Mouse (Mus musculus): Measurements from ENCODE around the gene Olfr704. TPM values are rescaled to one million over a fixed set of nuclear protein-coding genes. Genes with fewer than 3 reads are reported as not detected.

Olfr704 gene
- polyA plus RNA-seq (2012; rRNA removed) = not detected in 2 replicates

GRCm38 (mm10) chr7:106862885-106863284, at the start of gene Olfr704:
Gene Olfr704 (plus strand): TSS chr7:106863185.

GRCm38 (mm10) chr7:106813829-106814228, 49.2 kb upstream of the Olfr704 start, which contains the start of gene Olfr701:
Gene Olfr701 (plus strand): TSS chr7:106814129.

GRCm38 (mm10) chr7:106833793-106834192, 29.2 kb upstream of the Olfr704 start, which contains the start of gene Olfr702:
Gene Olfr702 (minus strand): TSS chr7:106833893.

GRCm38 (mm10) chr7:106843060-106843459, 19.9 kb upstream of the Olfr704 start, which contains the start of gene Olfr703:
Gene Olfr703 (plus strand): TSS chr7:106843360.

GRCm38 (mm10) chr7:106876791-106877190, 13.8 kb downstream of the Olfr704 start, which contains the start of gene Olfr705:
Gene Olfr705 (minus strand): TSS chr7:106876891.

GRCm38 (mm10) chr7:106888062-106888461, 25.1 kb downstream of the Olfr704 start, which contains the start of gene Olfr706:
Gene Olfr706 (minus strand): TSS chr7:106888162.

GRCm38 (mm10) chr7:106901141-106901540, 38.2 kb downstream of the Olfr704 start, which contains the start of gene Olfr707:
Gene Olfr707 (minus strand): TSS chr7:106901241.

GRCm38 (mm10) chr7:106907676-106908075, 44.7 kb downstream of the Olfr704 start, which contains the start of gene Olfr1532-ps1:
Gene Olfr1532-ps1 (plus strand): TSS chr7:106908001.

Other genes with a start within 250 kb of the Olfr704 start
- gene Olfr693, start 182.6 kb upstream of the Olfr704 start, polyA plus RNA-seq (2012; rRNA removed) = not detected in 2 replicates
- not detected in 2 replicates for gene Olfr694, start 171.4 kb upstream of the Olfr704 start, polyA plus RNA-seq (2012; rRNA removed)
- gene Olfr695, start 146.8 kb upstream of the Olfr704 start, polyA plus RNA-seq (2012; rRNA removed) = not detected in 2 replicates
- not detected in 2 replicates for gene Olfr697, start 120.7 kb upstream of the Olfr704 start, polyA plus RNA-seq (2012; rRNA removed)
- not detected in 2 replicates for gene Olfr698, start 107.8 kb upstream of the Olfr704 start, polyA plus RNA-seq (2012; rRNA removed)
- not detected in 2 replicates for gene Olfr699, start 70.0 kb upstream of the Olfr704 start, polyA plus RNA-seq (2012; rRNA removed)
- not detected in 2 replicates for gene Olfr700, start 54.4 kb upstream of the Olfr704 start, polyA plus RNA-seq (2012; rRNA removed)
- gene Olfr701, start 49.1 kb upstream of the Olfr704 start, polyA plus RNA-seq (2012; rRNA removed) = 0.15 TPM in 1 of 2 replicates, not detected in the other
- gene Olfr702, start 29.3 kb upstream of the Olfr704 start, polyA plus RNA-seq (2012; rRNA removed) = not detected in 2 replicates
- not detected in 2 replicates for gene Olfr703, start 19.8 kb upstream of the Olfr704 start, polyA plus RNA-seq (2012; rRNA removed)
- gene Olfr705, start 13.7 kb downstream of the Olfr704 start, polyA plus RNA-seq (2012; rRNA removed) = not detected in 2 replicates
- gene Olfr706, start 25.0 kb downstream of the Olfr704 start, polyA plus RNA-seq (2012; rRNA removed) = not detected in 2 replicates
- gene Olfr707, start 38.1 kb downstream of the Olfr704 start, polyA plus RNA-seq (2012; rRNA removed) = not detected in 2 replicates
- gene Olfr1532-ps1, start 44.8 kb downstream of the Olfr704 start, polyA plus RNA-seq (2012; rRNA removed) = not detected in 2 replicates
- not detected in 2 replicates for gene Olfr709-ps1, start 69.0 kb downstream of the Olfr704 start, polyA plus RNA-seq (2012; rRNA removed)
- not detected in 2 replicates for gene Olfr710, start 85.1 kb downstream of the Olfr704 start, polyA plus RNA-seq (2012; rRNA removed)
- not detected in 2 replicates for gene Olfr6, start 100.8 kb downstream of the Olfr704 start, polyA plus RNA-seq (2012; rRNA removed)
- gene Olfr711, start 112.3 kb downstream of the Olfr704 start, polyA plus RNA-seq (2012; rRNA removed) = not detected in 2 replicates
- gene Olfr2, start 142.9 kb downstream of the Olfr704 start, polyA plus RNA-seq (2012; rRNA removed) = not detected in 2 replicates
- gene Olfr713, start 168.0 kb downstream of the Olfr704 start, polyA plus RNA-seq (2012; rRNA removed) = not detected in 2 replicates
- gene Olfr714, start 207.8 kb downstream of the Olfr704 start, polyA plus RNA-seq (2012; rRNA removed) = not detected in 2 replicates
- not detected in 2 replicates for gene Olfr17, start 230.0 kb downstream of the Olfr704 start, polyA plus RNA-seq (2012; rRNA removed)
- gene Olfr715b, start 247.2 kb downstream of the Olfr704 start, polyA plus RNA-seq (2012; rRNA removed) = not detected in 2 replicates